Mouse (Mus musculus) intestine, postnatal 0 days (tissue): ENCODE measurements around the gene Tbc1d16. TPM values are rescaled to one million over a fixed set of nuclear protein-coding genes. Genes with fewer than 3 reads are reported as not detected.

Experiments
- ATAC-seq: fragments of 200-750 bp; cut with Nextera tagmentation; 2 replicates; pipeline ENCODE4 v1.8.0; 2017; ENCODE audit warnings: mild to moderate bottlenecking, moderate TSS enrichment, moderate library complexity
- H3K27ac ChIP-seq: fragments of 300-500 bp; sonication (generic); 2 replicates; pipeline ENCODE4 v1.5.1; 2014; ENCODE audit warnings: mild to moderate bottlenecking, low read depth, low read length, moderate library complexity
- H3K27me3 ChIP-seq: fragments of 300-500 bp; sonication (generic); replicated peaks from 2 replicates; pipeline ENCODE4 v1.6.1; 2014; ENCODE audit warnings: low read length, mixed read lengths; ENCODE audit not compliant: control insufficient read depth, insufficient read depth
- H3K36me3 ChIP-seq: fragments of 300-500 bp; sonication (generic); 2 replicates; pipeline ENCODE4 v1.6.1; 2014; ENCODE audit warnings: mild to moderate bottlenecking, moderate library complexity; ENCODE audit not compliant: control insufficient read depth, insufficient read depth
- H3K4me1 ChIP-seq: fragments of 300-500 bp; sonication (generic); replicated peaks from 2 replicates; pipeline ENCODE4 v1.6.1; 2014; ENCODE audit warnings: antibody characterized with exemption, low read length, mixed read lengths; ENCODE audit not compliant: control insufficient read depth, insufficient read depth
- H3K4me2 ChIP-seq: fragments of 300-500 bp; sonication (generic); replicated peaks from 2 replicates; pipeline ENCODE4 v1.6.1; 2014; ENCODE audit warnings: low read depth, mild to moderate bottlenecking, moderate library complexity
- H3K4me3 ChIP-seq: fragments of 300-500 bp; sonication (generic); 2 replicates; pipeline ENCODE4 v1.5.1; 2014; ENCODE audit warnings: low read depth, low read length
- H3K9ac ChIP-seq: fragments of 300-500 bp; sonication (generic); 2 replicates; pipeline ENCODE4 v1.6.1; 2014; ENCODE audit warnings: mild to moderate bottlenecking, low read depth, low read length
- H3K9me3 ChIP-seq: fragments of 300-500 bp; sonication (generic); 2 replicates; pipeline ENCODE4 v1.6.1; 2016; ENCODE audit warnings: mixed run types; ENCODE audit not compliant: control insufficient read depth
- CTCF ChIP-seq: sonication (generic); IDR thresholded peaks from 2 replicates; pipeline ENCODE4 v1.5.1; 2016; ENCODE audit warnings: low read depth, mild to moderate bottlenecking, control low read depth, antibody characterized with exemption, moderate library complexity
- WGBS: fragments of 180-500 bp; shearing (Covaris S2); extraction: QIAGEN DNeasy Blood & Tissue Kit; methylation state at CpG from one replicate; pipeline ENCODE4 v1.1.7; 2014; 5-methylcytosine and 5-hydroxymethylcytosine counted together
- polyA plus RNA-seq: library from polyadenylated mRNA; unstranded; fragments of >200 nt; fragmentation: Nextera tagmentation; extraction: Ambion mirVana; gene quantifications from 2 replicates; pipeline ENCODE4 v1.2.1, GENCODE M21; 2015

The Tbc1d16 gene
- polyA plus RNA-seq, 1 experiment from 2014 or later, result 3.8 TPM

- H3K4me3 ChIP-seq, result peak overlapping the region; percentile 64
- ATAC-seq, result no peak
- H3K36me3 ChIP-seq, result no peaks in the 10 kb centered on the region; the same call in 1 of the 2 replicates
- H3K27ac ChIP-seq, result no peak overlapping the region
- H3K4me2 ChIP-seq, result peak overlapping the region; percentile 99
- no peak for TF ChIP-seq CTCF
- H3K27me3 ChIP-seq, result peaks cover 11% of the 10 kb centered on the region; the same call in 1 of the 2 replicates
- no peaks in the 10 kb centered on the region for H3K9me3 ChIP-seq
- peak overlapping the region; percentile 71 for H3K9ac ChIP-seq
- 3% methylated on average over 12 of the region's 12 CpGs for WGBS
- no peaks in the 10 kb centered on the region for H3K4me1 ChIP-seq
Measured at GRCm38 (mm10) chr11:119227591-119227990, 708 bp downstream of the Tbc1d16 start.

GRCm38 (mm10) chr11:119225634-119226033 lies 2.7 kb downstream of the Tbc1d16 start:
- 83% methylated on average over 9 of the region's 9 CpGs for WGBS
- no peak overlapping the region for H3K9ac ChIP-seq

GRCm38 (mm10) chr11:119224926-119225325 lies 3.4 kb downstream of the Tbc1d16 start:
- Histone ChIP-seq H3K4me1 (no peaks in the 10 kb centered on the region), H3K27ac (no peak overlapping the region), H3K36me3 (no peaks in the 10 kb centered on the region; the same call in 1 of the 2 replicates), H3K9ac (no peak overlapping the region), H3K27me3 (peaks cover 10% of the 10 kb centered on the region; the same call in 1 of the 2 replicates), H3K9me3 (no peaks in the 10 kb centered on the region), H3K4me2 (no peak overlapping the region), H3K4me3 (no peak overlapping the region)
- no peak for ATAC-seq
- TF ChIP-seq CTCF, result no peak
- WGBS, result 93% methylated on average over 6 of the region's 6 CpGs

More at GRCm38 (mm10) chr11:119225634-119226033, 2.7 kb downstream of the Tbc1d16 start:
- Histone ChIP-seq H3K27ac (no peak overlapping the region), H3K4me1 (no peaks in the 10 kb centered on the region), H3K36me3 (no peaks in the 10 kb centered on the region; the same call in 1 of the 2 replicates), H3K27me3 (peaks cover 11% of the 10 kb centered on the region; the same call in 1 of the 2 replicates), H3K4me2 (no peak overlapping the region), H3K4me3 (no peak overlapping the region), H3K9me3 (no peaks in the 10 kb centered on the region)
- ATAC-seq, result no peak
- TF ChIP-seq CTCF, result no peak

- ATAC-seq, result no peak
- Histone ChIP-seq H3K27ac (peak overlapping the region; percentile 11; the same call in 1 of the 2 replicates), H3K4me3 (no peak overlapping the region), H3K9ac (no peak overlapping the region), H3K27me3 (no peaks in the 10 kb centered on the region), H3K36me3 (no peaks in the 10 kb centered on the region; the same call in 1 of the 2 replicates), H3K9me3 (no peaks in the 10 kb centered on the region), H3K4me2 (no peak overlapping the region), H3K4me1 (no peaks in the 10 kb centered on the region)
- TF ChIP-seq CTCF, result no peak
- 71% methylated on average over 20 of the region's 20 CpGs for WGBS
Measured at GRCm38 (mm10) chr11:119223124-119223890, 5.0 kb downstream of the Tbc1d16 start.

GRCm38 (mm10) chr11:119221812-119222510 lies 6.3 kb downstream of the Tbc1d16 start:
- no peak for TF ChIP-seq CTCF
- H3K36me3 ChIP-seq, result no peaks in the 10 kb centered on the region; the same call in 1 of the 2 replicates
- no peak overlapping the region for H3K4me3 ChIP-seq
- H3K4me2 ChIP-seq, result no peak overlapping the region
- H3K27me3 ChIP-seq, result no peaks in the 10 kb centered on the region
- no peak for ATAC-seq
- WGBS, result 60% methylated on average over 10 of the region's 11 CpGs
- no peaks in the 10 kb centered on the region for H3K9me3 ChIP-seq
- no peak overlapping the region for H3K9ac ChIP-seq
- no peak overlapping the region for H3K27ac ChIP-seq
- no peaks in the 10 kb centered on the region for H3K4me1 ChIP-seq

GRCm38 (mm10) chr11:119219816-119220465 lies 8.4 kb downstream of the Tbc1d16 start:
- WGBS, result 27% methylated on average over 17 of the region's 17 CpGs
- H3K27me3 ChIP-seq, result no peaks in the 10 kb centered on the region
- no peak overlapping the region for H3K9ac ChIP-seq
- peak overlapping the region; percentile 21; the same call in 1 of the 2 replicates for H3K4me3 ChIP-seq
- peak overlapping the region; percentile 60 for H3K4me2 ChIP-seq
- no peaks in the 10 kb centered on the region for H3K9me3 ChIP-seq
- peak overlapping the region; percentile 78 for H3K27ac ChIP-seq
- peaks cover 13% of the 10 kb centered on the region for H3K4me1 ChIP-seq
- TF ChIP-seq CTCF, result no peak
- H3K36me3 ChIP-seq, result no peaks in the 10 kb centered on the region; the same call in 1 of the 2 replicates
- peak; percentile 65 for ATAC-seq
